Mouse (Mus musculus): Measurements from ENCODE around the gene Gm28870.
"Not testable (repeated sequence)": the region's sequence is repeated elsewhere in the genome, so short reads cannot be mapped to it uniquely, and the experiment has no call there.

Gene Gm28870

DNA sequence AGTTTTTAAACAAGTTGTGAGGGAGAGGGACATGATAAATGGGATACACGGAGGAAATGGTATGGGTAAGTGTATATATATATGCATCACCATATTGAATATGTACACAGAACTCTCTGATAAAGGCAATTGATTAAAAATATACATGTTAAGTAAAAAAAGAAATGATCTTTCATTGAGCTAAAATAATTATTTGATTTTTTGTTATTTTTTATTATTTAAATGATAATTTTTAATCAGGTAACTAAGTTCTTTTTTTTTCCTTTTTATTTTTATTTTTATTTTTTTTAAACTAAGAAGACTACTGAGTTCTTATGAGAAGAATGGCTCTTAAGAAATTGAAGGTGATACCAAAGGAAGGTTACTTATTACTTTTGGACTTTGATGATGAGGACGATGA, at the start of gene Gm28870:
Gene Gm28870 (plus strand): TSS at position 301 of the 400 bp plus-strand sequence.
- not testable (repeated sequence) for DNase-seq (ENCODE audit: low read depth, low spot score)
